Mouse (Mus musculus): Measurements from ENCODE around the gene Gchfr. TPM values are rescaled to one million over a fixed set of nuclear protein-coding genes. Genes with fewer than 3 reads are reported as not detected.

The Gchfr gene
- polyA plus RNA-seq, 1 experiment from 2014 or later, result 3.3 TPM

DNA sequence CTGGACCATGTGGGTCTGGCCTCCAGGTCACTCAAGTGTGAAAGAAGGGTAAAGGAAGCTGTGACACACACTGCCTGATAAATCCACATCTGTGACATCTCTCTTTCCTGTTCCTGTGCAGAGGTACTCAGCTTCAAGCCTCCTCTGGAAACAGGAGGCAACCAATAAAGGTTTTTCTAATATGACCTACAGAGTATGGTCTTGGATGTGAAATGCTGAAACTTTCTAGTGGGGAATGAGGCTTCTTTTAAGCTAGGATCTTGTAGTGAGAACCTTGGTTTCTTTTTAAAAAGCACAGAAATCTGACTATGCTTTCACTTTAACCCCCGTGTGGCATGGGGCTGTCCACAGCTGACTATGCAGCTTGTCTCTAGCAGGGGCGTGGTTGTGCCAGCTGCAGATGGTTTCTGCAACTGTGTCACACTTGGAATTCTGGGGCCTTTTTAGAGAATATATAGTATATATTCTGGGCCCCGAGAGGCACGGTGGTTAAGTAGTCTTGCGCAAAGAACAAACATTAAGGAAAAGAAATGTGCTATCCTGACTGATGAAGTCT lies 9.9 kb downstream of the Gchfr start:
- WGBS, result 92% methylated on average over 5 of the region's 5 CpGs
- H3K4me3 ChIP-seq, result no peak overlapping the region
- H3K27me3 ChIP-seq (ENCODE audit: insufficient read depth, poor library complexity, severe bottlenecking), result no peaks in the 10 kb centered on the region

DNA sequence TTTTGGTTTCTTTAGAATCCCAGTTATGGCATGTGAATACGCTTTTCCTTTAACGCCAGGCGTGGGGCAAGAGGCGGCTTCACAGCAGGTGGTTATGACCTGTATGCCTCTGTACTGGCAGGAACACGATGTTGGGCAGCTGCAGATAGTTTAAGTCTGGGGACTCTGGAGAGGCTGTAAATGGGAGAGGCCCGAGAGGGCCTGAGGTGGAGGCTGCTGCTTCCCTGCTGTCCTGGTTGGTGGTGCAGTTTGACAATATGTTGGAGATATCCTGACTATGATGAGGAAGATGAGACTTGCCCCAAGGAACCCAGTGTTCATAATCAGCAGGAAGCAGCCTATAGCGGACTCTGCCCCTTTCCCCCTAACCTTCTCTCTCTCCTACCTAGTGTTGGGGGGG lies 15.3 kb downstream of the Gchfr start:
- no peaks in the 10 kb centered on the region for H3K27me3 ChIP-seq (ENCODE audit: insufficient read depth, poor library complexity, severe bottlenecking)
- no peak for DNase-seq (ENCODE audit: low spot score)
- H3K27ac ChIP-seq, result no peak overlapping the region
- H3K36me3 ChIP-seq, result peaks cover 64% of the 10 kb centered on the region
- no peaks in the 10 kb centered on the region for H3K4me1 ChIP-seq (replicated peaks)
- H3K4me3 ChIP-seq, result no peak overlapping the region
- no peaks in the 10 kb centered on the region for H3K9me3 ChIP-seq
- WGBS, result 77% methylated on average over 7 of the region's 7 CpGs

More for the DNA sequence above, 9.9 kb downstream of the Gchfr start:
- H3K9me3 ChIP-seq, result no peaks in the 10 kb centered on the region
- H3K4me1 ChIP-seq (replicated peaks), result peaks cover 28% of the 10 kb centered on the region
- H3K36me3 ChIP-seq, result peaks cover 43% of the 10 kb centered on the region
- no peak for DNase-seq (ENCODE audit: low spot score)
- no peak overlapping the region for H3K27ac ChIP-seq

DNA sequence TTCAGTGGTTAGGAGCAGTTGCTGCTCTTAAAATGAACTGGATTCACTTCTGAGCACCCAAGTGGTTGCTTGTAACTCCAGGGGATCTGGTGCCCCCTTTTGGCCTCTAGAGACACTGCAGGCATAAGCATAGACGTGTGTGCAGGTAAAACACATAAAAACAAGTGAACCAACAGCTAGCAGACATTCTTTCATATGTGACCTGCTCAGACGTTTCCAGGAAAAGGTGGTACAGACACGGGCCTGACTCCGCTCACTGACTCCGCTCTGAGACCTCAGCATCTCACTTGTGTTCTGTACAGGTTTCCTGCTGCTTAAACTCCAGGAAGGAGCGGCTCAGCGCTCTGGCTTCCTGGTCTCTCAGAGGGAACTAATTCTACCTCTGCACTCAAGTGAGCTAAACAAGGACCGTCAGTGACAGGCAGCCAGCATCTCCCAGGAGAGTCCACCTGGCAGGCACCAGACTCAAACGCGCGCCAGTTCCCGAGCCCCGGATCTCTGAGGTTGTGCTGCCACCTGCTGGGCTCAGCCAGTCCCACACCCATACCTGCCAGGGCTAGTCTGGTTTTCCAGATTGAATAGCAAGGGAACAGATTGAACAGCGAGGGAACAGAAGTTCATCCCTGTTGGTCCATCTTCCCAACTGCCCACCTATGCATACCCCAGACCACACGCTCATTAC lies 21.6 kb downstream of the Gchfr start:
- Histone ChIP-seq H3K4me1 (replicated peaks) (peaks cover 9% of the 10 kb centered on the region), H3K9me3 (no peaks in the 10 kb centered on the region), H3K4me3 (peak overlapping the region; percentile 47), H3K27me3 (ENCODE audit: insufficient read depth, poor library complexity, severe bottlenecking) (no peaks in the 10 kb centered on the region), H3K27ac (0 out of 2 replicates have a peak overlapping the region, but pooled peaks have one; percentile 45), H3K36me3 (peaks cover 18% of the 10 kb centered on the region)
- WGBS, result 7% methylated on average over 15 of the region's 15 CpGs
- peak; percentile 84 for DNase-seq (ENCODE audit: low spot score)

GRCm38 (mm10) chr2:119190969-119191368 lies 23.4 kb downstream of the Gchfr start:
- Histone ChIP-seq H3K4me3 (no peak overlapping the region), H3K36me3 (0 out of 2 replicates have a peak, but pooled peaks cover 3% of the 10 kb centered on the region), H3K27ac (no peak overlapping the region), H3K9me3 (no peaks in the 10 kb centered on the region), H3K27me3 (ENCODE audit: insufficient read depth, poor library complexity, severe bottlenecking) (no peaks in the 10 kb centered on the region), H3K4me1 (replicated peaks) (peaks cover 9% of the 10 kb centered on the region)
- 92% methylated on average over 5 of the region's 5 CpGs for WGBS
- DNase-seq (ENCODE audit: low spot score), result no peak

GRCm38 (mm10) chr2:119194140-119194539 lies 26.6 kb downstream of the Gchfr start:
- Histone ChIP-seq H3K4me1 (replicated peaks) (peaks cover 18% of the 10 kb centered on the region), H3K36me3 (no peaks in the 10 kb centered on the region), H3K9me3 (no peaks in the 10 kb centered on the region), H3K27me3 (ENCODE audit: insufficient read depth, poor library complexity, severe bottlenecking) (no peaks in the 10 kb centered on the region), H3K27ac (no peak overlapping the region), H3K4me3 (no peak overlapping the region)
- WGBS, result 91% methylated on average over 5 of the region's 5 CpGs
- no peak for DNase-seq (ENCODE audit: low spot score)

GRCm38 (mm10) chr2:119196316-119197108 lies 28.9 kb downstream of the Gchfr start:
- Histone ChIP-seq H3K4me3 (no peak overlapping the region), H3K9me3 (no peaks in the 10 kb centered on the region), H3K27ac (no peak overlapping the region), H3K4me1 (replicated peaks) (peaks cover 14% of the 10 kb centered on the region), H3K36me3 (no peaks in the 10 kb centered on the region), H3K27me3 (ENCODE audit: insufficient read depth, poor library complexity, severe bottlenecking) (no peaks in the 10 kb centered on the region)
- DNase-seq (ENCODE audit: low spot score), result no peak
- 36% methylated on average over 4 of the region's 4 CpGs for WGBS

- H3K4me3 ChIP-seq, result no peak overlapping the region
- WGBS, result 84% methylated on average over 1 of the region's 1 CpGs
- H3K27me3 ChIP-seq (ENCODE audit: insufficient read depth, poor library complexity, severe bottlenecking), result no peaks in the 10 kb centered on the region
- H3K4me1 ChIP-seq (replicated peaks), result peaks cover 14% of the 10 kb centered on the region
- H3K36me3 ChIP-seq, result no peaks in the 10 kb centered on the region
- H3K9me3 ChIP-seq, result no peaks in the 10 kb centered on the region
- DNase-seq (ENCODE audit: low spot score), result no peak
- 0 out of 2 replicates have a peak overlapping the region, but pooled peaks have one; percentile 24 for H3K27ac ChIP-seq
Observed at GRCm38 (mm10) chr2:119197493-119197892, 29.9 kb downstream of the Gchfr start.

- no peak for DNase-seq (ENCODE audit: low spot score)
- Histone ChIP-seq H3K9me3 (no peaks in the 10 kb centered on the region), H3K27me3 (ENCODE audit: insufficient read depth, poor library complexity, severe bottlenecking) (no peaks in the 10 kb centered on the region), H3K27ac (no peak overlapping the region), H3K36me3 (no peaks in the 10 kb centered on the region), H3K4me1 (replicated peaks) (peaks cover 14% of the 10 kb centered on the region), H3K4me3 (no peak overlapping the region)
- WGBS, result 28% methylated on average over 1 of the region's 1 CpGs
Observed at GRCm38 (mm10) chr2:119198049-119198448, 30.5 kb downstream of the Gchfr start.

DNA sequence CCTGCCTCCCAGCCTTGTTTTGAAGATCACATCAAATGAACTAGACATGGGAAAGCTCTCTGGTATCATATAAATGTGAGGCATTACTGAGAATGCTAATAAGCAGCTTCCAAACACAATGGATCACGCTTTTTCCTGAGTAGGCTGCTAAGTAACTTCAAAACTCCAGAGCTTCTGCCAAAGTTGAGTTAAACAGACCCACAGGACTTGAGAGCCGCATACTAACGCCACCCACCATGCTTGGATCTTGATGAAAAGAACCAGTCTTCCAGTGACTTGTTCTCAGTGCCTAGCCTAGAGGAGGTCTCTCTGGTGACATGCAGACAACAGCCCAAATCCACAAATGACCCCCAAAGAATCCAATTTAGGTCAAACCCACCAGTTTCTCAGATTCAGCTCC lies 31.4 kb downstream of the Gchfr start:
- no peaks in the 10 kb centered on the region for H3K27me3 ChIP-seq (ENCODE audit: insufficient read depth, poor library complexity, severe bottlenecking)
- no peak overlapping the region for H3K27ac ChIP-seq
- WGBS, result 57% methylated on average over 3 of the region's 3 CpGs
- no peak for DNase-seq (ENCODE audit: low spot score)
- no peaks in the 10 kb centered on the region for H3K36me3 ChIP-seq
- H3K4me1 ChIP-seq (replicated peaks), result peaks cover 22% of the 10 kb centered on the region
- no peaks in the 10 kb centered on the region for H3K9me3 ChIP-seq
- no peak overlapping the region for H3K4me3 ChIP-seq

GRCm38 (mm10) chr2:119202914-119203453 lies 35.4 kb downstream of the Gchfr start:
- H3K36me3 ChIP-seq, result no peaks in the 10 kb centered on the region
- H3K4me1 ChIP-seq (replicated peaks), result peaks cover 23% of the 10 kb centered on the region
- no peak for DNase-seq (ENCODE audit: low spot score)
- no peak overlapping the region for H3K4me3 ChIP-seq
- no peaks in the 10 kb centered on the region for H3K27me3 ChIP-seq (ENCODE audit: insufficient read depth, poor library complexity, severe bottlenecking)
- 81% methylated on average over 5 of the region's 5 CpGs for WGBS
- H3K27ac ChIP-seq, result no peak overlapping the region
- no peaks in the 10 kb centered on the region for H3K9me3 ChIP-seq

- H3K4me1 ChIP-seq (replicated peaks), result peaks cover 19% of the 10 kb centered on the region
- no peak overlapping the region for H3K4me3 ChIP-seq
- DNase-seq (ENCODE audit: low spot score), result no peak
- H3K27me3 ChIP-seq (ENCODE audit: insufficient read depth, poor library complexity, severe bottlenecking), result no peaks in the 10 kb centered on the region
- H3K27ac ChIP-seq, result no peak overlapping the region
- no peaks in the 10 kb centered on the region for H3K9me3 ChIP-seq
- H3K36me3 ChIP-seq, result no peaks in the 10 kb centered on the region
- WGBS, result 82% methylated on average over 4 of the region's 4 CpGs
Observed at GRCm38 (mm10) chr2:119203871-119204460, 36.4 kb downstream of the Gchfr start.

- peak overlapping the region; percentile 91 for H3K27ac ChIP-seq
- no peaks in the 10 kb centered on the region for H3K9me3 ChIP-seq
- H3K36me3 ChIP-seq, result peaks cover 28% of the 10 kb centered on the region
- H3K4me1 ChIP-seq (replicated peaks), result peaks cover 28% of the 10 kb centered on the region
- 26% methylated on average over 6 of the region's 6 CpGs for WGBS
- H3K27me3 ChIP-seq (ENCODE audit: insufficient read depth, poor library complexity, severe bottlenecking), result no peaks in the 10 kb centered on the region
- DNase-seq (ENCODE audit: low spot score), result no peak
- H3K4me3 ChIP-seq, result peak overlapping the region; percentile 71
Observed at GRCm38 (mm10) chr2:119207961-119208343, 40.4 kb downstream of the Gchfr start.

Measured in hindbrain, embryonic 10.5 days (tissue).